Comparison of ENCODE assay signal across 19 mouse cellular contexts in the genomic region with DNA sequence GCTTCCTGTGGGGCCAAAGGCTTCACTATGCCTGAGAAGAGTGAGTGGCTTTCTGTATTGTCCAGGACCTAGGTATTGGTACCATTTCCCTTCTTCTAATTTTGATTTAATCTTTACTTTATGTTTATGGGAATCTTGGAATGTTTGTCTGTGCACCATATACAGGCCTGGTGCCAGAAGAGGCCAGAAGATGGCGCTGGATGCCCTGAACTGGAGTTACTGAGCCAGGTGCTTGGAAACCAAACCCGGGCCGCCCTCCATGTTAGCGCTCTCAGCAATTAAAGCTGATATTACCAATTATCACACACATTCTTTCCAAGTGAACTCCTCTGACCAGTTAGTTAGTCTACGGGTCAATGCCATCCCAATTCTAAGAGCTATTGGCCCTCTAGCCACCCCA.
DNase-seq lines count a peak whose midpoint lies in the region; ATAC-seq and TF ChIP-seq lines count a peak whose summit lies in the region.
"Had no signal": no experiment of that assay in that cellular context is flagged by ENCODE, and none has a peak within 500 bp of the region (broad histone marks: within the 10 kb centered on the region; RNA-seq: fewer than 3 reads in every experiment).

No protein-coding gene starts in this region.

- TF ChIP-seq EP300 in heart, postnatal 0 days (IDR thresholded peaks at IDR 0.05; ENCODE audit: low read depth) = no peak

- peak; percentile 19; the same call in 1 of the 2 replicates for TF ChIP-seq CTCF in heart, postnatal 0 days (IDR thresholded peaks at IDR 0.05; ENCODE audit: low read depth)
- TF ChIP-seq CTCF in layer of hippocampus, adult 2 months (conservative IDR thresholded peaks at IDR 0.05) = peak; percentile 47
- TF ChIP-seq CTCF in bone marrow, adult 2 months (IDR thresholded peaks at IDR 0.05; ENCODE audit: control insufficient read depth, insufficient read depth, low read length) = 0 out of 2 replicates have a peak, but pooled peaks have one; percentile 9

- H3K9me3 ChIP-seq in heart, postnatal 0 days (replicated peaks; ENCODE audit: control insufficient read depth, low read length) = no peaks in the 10 kb centered on the region
- no peaks in the 10 kb centered on the region for H3K9me3 ChIP-seq in heart, embryonic 12.5 days (replicated peaks)
- no peaks in the 10 kb centered on the region for H3K9me3 ChIP-seq in midbrain, embryonic 11.5 days (ENCODE audit: control insufficient read depth, low read length)
- no peaks in the 10 kb centered on the region for H3K9me3 ChIP-seq in midbrain, embryonic 10.5 days (replicated peaks)
- no peaks in the 10 kb centered on the region for H3K9me3 ChIP-seq in forebrain, embryonic 13.5 days (replicated peaks)
- H3K9me3 ChIP-seq: hindbrain, embryonic 13.5 days; limb, embryonic 10.5 days had no signal

- no peak overlapping the region for H3K4me3 ChIP-seq in heart, postnatal 0 days (ENCODE audit: low read depth, low read length)
- H3K4me3 ChIP-seq in heart, embryonic 12.5 days = no peak overlapping the region
- no peak overlapping the region for H3K4me3 ChIP-seq in layer of hippocampus, adult 2 months
- no peak overlapping the region for H3K4me3 ChIP-seq in midbrain, embryonic 11.5 days (ENCODE audit: low read depth, low read length)
- no peak overlapping the region for H3K4me3 ChIP-seq in midbrain, embryonic 10.5 days
- no peak overlapping the region for H3K4me3 ChIP-seq in bone marrow, adult 2 months (replicated peaks; ENCODE audit: control insufficient read depth, low read depth, low read length)
- H3K4me3 ChIP-seq in forebrain, embryonic 13.5 days = no peak overlapping the region
- H3K4me3 ChIP-seq: hindbrain, embryonic 13.5 days; limb, embryonic 10.5 days; myocyte had no signal

- no peak for ATAC-seq in heart, postnatal 0 days (ENCODE audit: insufficient read depth, low read depth)
- ATAC-seq in heart, embryonic 12.5 days (ENCODE audit: insufficient number of reproducible peaks, low FRiP score) = no peak
- ATAC-seq in midbrain, embryonic 11.5 days (ENCODE audit: low FRiP score) = no peak
- no peak for ATAC-seq in forebrain, embryonic 13.5 days
- ATAC-seq: forebrain, embryonic 14.5 days had no signal

- WGBS in heart, postnatal 0 days = 92% methylated on average over 5 of the region's 5 CpGs
- 91% methylated on average over 5 of the region's 5 CpGs for WGBS in heart, embryonic 12.5 days
- 90% methylated on average over 5 of the region's 5 CpGs for WGBS in midbrain, embryonic 11.5 days
- WGBS in midbrain, embryonic 10.5 days = 92% methylated on average over 5 of the region's 5 CpGs
- WGBS in bone marrow, adult 2 months = 83% methylated on average over 5 of the region's 5 CpGs
- WGBS in forebrain, embryonic 13.5 days = 93% methylated on average over 5 of the region's 5 CpGs

- no peak overlapping the region for H3K4me2 ChIP-seq in heart, postnatal 0 days (ENCODE audit: low read depth, low read length)
- no peak overlapping the region for H3K4me2 ChIP-seq in heart, embryonic 12.5 days
- no peak overlapping the region for H3K4me2 ChIP-seq in midbrain, embryonic 11.5 days
- no peak overlapping the region for H3K4me2 ChIP-seq in forebrain, embryonic 13.5 days
- H3K4me2 ChIP-seq: hindbrain, embryonic 13.5 days had no signal

- H3K4me1 ChIP-seq in heart, postnatal 0 days (ENCODE audit: control insufficient read depth, insufficient read depth) = peaks cover 35% of the 10 kb centered on the region
- H3K4me1 ChIP-seq in heart, embryonic 12.5 days (replicated peaks) = peaks cover 59% of the 10 kb centered on the region
- H3K4me1 ChIP-seq in midbrain, embryonic 11.5 days (ENCODE audit: control insufficient read depth, insufficient read depth, low read length) = peaks cover 5% of the 10 kb centered on the region
- peaks cover 31% of the 10 kb centered on the region for H3K4me1 ChIP-seq in midbrain, embryonic 10.5 days
- H3K4me1 ChIP-seq in bone marrow, adult 2 months (ENCODE audit: control insufficient read depth, insufficient read depth, low read length) = peaks cover 4% of the 10 kb centered on the region
- H3K4me1 ChIP-seq in forebrain, embryonic 13.5 days = peaks cover 19% of the 10 kb centered on the region

- H3K36me3 ChIP-seq in heart, postnatal 0 days (replicated peaks; ENCODE audit: control insufficient read depth, insufficient read depth, low read length) = no peaks in the 10 kb centered on the region
- peaks cover 33% of the 10 kb centered on the region for H3K36me3 ChIP-seq in heart, embryonic 12.5 days
- H3K36me3 ChIP-seq in midbrain, embryonic 11.5 days (ENCODE audit: control insufficient read depth, insufficient read depth, low read length) = no peaks in the 10 kb centered on the region
- H3K36me3 ChIP-seq in midbrain, embryonic 10.5 days = peaks cover 75% of the 10 kb centered on the region
- H3K36me3 ChIP-seq in forebrain, embryonic 13.5 days (ENCODE audit: poor library complexity, severe bottlenecking) = peaks cover 34% of the 10 kb centered on the region

- no peak overlapping the region for H3K27ac ChIP-seq in heart, postnatal 0 days (ENCODE audit: low read depth)
- H3K27ac ChIP-seq in heart, embryonic 12.5 days (ENCODE audit: poor library complexity, severe bottlenecking) = no peak overlapping the region
- no peak overlapping the region for H3K27ac ChIP-seq in layer of hippocampus, adult 2 months
- H3K27ac ChIP-seq in midbrain, embryonic 11.5 days (ENCODE audit: low read depth, low read length) = no peak overlapping the region
- no peak overlapping the region for H3K27ac ChIP-seq in midbrain, embryonic 10.5 days (replicated peaks)
- H3K27ac ChIP-seq in bone marrow, adult 2 months (ENCODE audit: control insufficient read depth, insufficient read depth, low read depth, low read length, poor library complexity) = no peak overlapping the region
- H3K27ac ChIP-seq in forebrain, embryonic 13.5 days = no peak overlapping the region
- H3K27ac ChIP-seq: hindbrain, embryonic 13.5 days; limb, embryonic 10.5 days had no signal

- DNase-seq in heart, postnatal 0 days (ENCODE audit: low spot score) = no peak
- no peak for DNase-seq in layer of hippocampus, adult 2 months (ENCODE audit: low spot score in 2 of 2)
- no peak for DNase-seq in layer of hippocampus, adult 9-11 months
- DNase-seq in midbrain, embryonic 11.5 days (ENCODE audit: low spot score, missing footprints) = peak; percentile 83
- DNase-seq in midbrain, embryonic 10.5 days (ENCODE audit: low spot score) = no peak
- DNase-seq: cerebellum, adult 9-10 months; embryo, embryonic 11 days; heart, adult 11 months; heart, postnatal 10 days; layer of hippocampus, postnatal 36 days; lung, adult 18-20 months; retina, postnatal 1 day had no signal

- no peak for TF ChIP-seq POLR2A in bone marrow, adult 2 months (IDR thresholded peaks at IDR 0.05; ENCODE audit: borderline replicate concordance, control insufficient read depth, low read depth, low read length)

- no peaks in the 10 kb centered on the region for H3K27me3 ChIP-seq in heart, postnatal 0 days (ENCODE audit: control insufficient read depth, insufficient read depth, low read length)
- no peaks in the 10 kb centered on the region for H3K27me3 ChIP-seq in heart, embryonic 12.5 days (replicated peaks)
- no peaks in the 10 kb centered on the region for H3K27me3 ChIP-seq in midbrain, embryonic 11.5 days (ENCODE audit: control insufficient read depth, insufficient read depth, low read length)
- no peaks in the 10 kb centered on the region for H3K27me3 ChIP-seq in midbrain, embryonic 10.5 days (ENCODE audit: low read depth, poor library complexity, severe bottlenecking)
- H3K27me3 ChIP-seq in forebrain, embryonic 13.5 days = no peaks in the 10 kb centered on the region
- H3K27me3 ChIP-seq: hindbrain, embryonic 13.5 days had no signal

- H3K9ac ChIP-seq in heart, postnatal 0 days (replicated peaks; ENCODE audit: low read depth, low read length) = no peak overlapping the region
- H3K9ac ChIP-seq in heart, embryonic 12.5 days = no peak overlapping the region
- no peak overlapping the region for H3K9ac ChIP-seq in midbrain, embryonic 11.5 days (ENCODE audit: low read length)
- no peak overlapping the region for H3K9ac ChIP-seq in forebrain, embryonic 13.5 days
- H3K9ac ChIP-seq: hindbrain, embryonic 13.5 days had no signal
